Mouse (Mus musculus) myocyte (in vitro differentiated cells): ENCODE results near the gene Prkd3. TPM values are rescaled to one million over a fixed set of nuclear protein-coding genes. Genes with fewer than 3 reads are reported as not detected.

Experiments used
- H3K27me3 ChIP-seq: one replicate; pipeline ENCODE4 v1.6.1; 2011; ENCODE audit not compliant: control insufficient read depth, insufficient read depth, insufficient read length
- H3K36me3 ChIP-seq: one replicate; pipeline ENCODE4 v1.6.1; 2011; ENCODE audit not compliant: control insufficient read depth, insufficient read depth
- H3K4me2 ChIP-seq: one replicate; pipeline ENCODE4 v1.6.1; 2011; ENCODE audit warnings: low read depth, control low read depth
- H3K4me3 ChIP-seq: one replicate; pipeline ENCODE4 v1.5.1; 2011; ENCODE audit warnings: mild to moderate bottlenecking, control low read depth, moderate library complexity
- H3K79me2 ChIP-seq: one replicate; pipeline ENCODE4 v1.6.1; 2011; ENCODE audit not compliant: control insufficient read depth, insufficient read depth
- H3ac ChIP-seq: one replicate; pipeline ENCODE4 v1.6.1; 2011; ENCODE audit not compliant: control insufficient read depth, insufficient read length
- CEBPB ChIP-seq: IDR thresholded peaks from 2 replicates; pipeline ENCODE4 v1.6.1; 2011; ENCODE audit warnings: mild to moderate bottlenecking, moderate library complexity; ENCODE audit not compliant: poor library complexity, insufficient read depth, severe bottlenecking
- E2F4 ChIP-seq: IDR thresholded peaks from one replicate; pipeline ENCODE4 v1.6.1; 2011; ENCODE audit warnings: mild to moderate bottlenecking, control low read depth, moderate library complexity; ENCODE audit not compliant: insufficient read depth
- MAX ChIP-seq: IDR thresholded peaks from one replicate; pipeline ENCODE4 v1.6.1; 2011; ENCODE audit warnings: low read depth, mild to moderate bottlenecking, control low read depth
- MYOD1 ChIP-seq, 3 experiments: IDR thresholded peaks; one replicate each; pipeline ENCODE4 v1.6.1; 2011; ENCODE audit warnings: control low read depth in 2 of 3, low read depth in 2 of 3, mild to moderate bottlenecking in 2 of 3, moderate library complexity in 1 of 3; ENCODE audit not compliant: insufficient read length in 2 of 3, control insufficient read depth in 1 of 3
- MYOG ChIP-seq, 3 experiments: IDR thresholded peaks; one replicate each; pipeline ENCODE4 v1.6.1; 2011; ENCODE audit warnings: control low read depth in 2 of 3, low read depth in 2 of 3, mild to moderate bottlenecking in 2 of 3; ENCODE audit not compliant: insufficient read length in 2 of 3, control insufficient read depth in 1 of 3, insufficient read depth in 1 of 3
- POLR2A ChIP-seq: IDR thresholded peaks from one replicate; pipeline ENCODE4 v1.6.1; 2011; ENCODE audit warnings: low read depth, mild to moderate bottlenecking, control low read depth, moderate library complexity; ENCODE audit not compliant: insufficient read length
- POLR2AphosphoS2 ChIP-seq: IDR thresholded peaks from one replicate; pipeline ENCODE4 v1.6.1; 2011; ENCODE audit warnings: low read depth, control low read depth; ENCODE audit not compliant: insufficient read length
- REST ChIP-seq: IDR thresholded peaks from one replicate; pipeline ENCODE4 v1.6.1; 2011; ENCODE audit warnings: mild to moderate bottlenecking, control low read depth, moderate library complexity; ENCODE audit not compliant: insufficient read depth, insufficient read length
- SRF ChIP-seq: IDR thresholded peaks from one replicate; pipeline ENCODE4 v1.6.1; 2011; ENCODE audit warnings: low read depth; ENCODE audit not compliant: control insufficient read depth, insufficient read length
- TCF12 ChIP-seq: IDR thresholded peaks from one replicate; pipeline ENCODE4 v1.6.1; 2011; ENCODE audit warnings: mild to moderate bottlenecking, control low read depth; ENCODE audit not compliant: poor library complexity, insufficient read depth, severe bottlenecking
- TCF3 ChIP-seq: IDR thresholded peaks from one replicate; pipeline ENCODE4 v1.6.1; 2011; ENCODE audit warnings: low read depth, control low read depth; ENCODE audit not compliant: insufficient read length
- USF1 ChIP-seq: IDR thresholded peaks from one replicate; pipeline ENCODE4 v1.6.1; 2011; ENCODE audit warnings: low read depth, mild to moderate bottlenecking, control low read depth, moderate library complexity
- polyA plus RNA-seq: library from polyadenylated mRNA; unstranded; fragments of >200 nt; fragmentation: generic; extraction: Trizol; gene quantifications from one replicate; pipeline ENCODE4 v1.2.1, GENCODE M21; 2012; ENCODE audit warnings: missing spikeins

The Prkd3 gene
- polyA plus RNA-seq = 11.4 TPM

DNA sequence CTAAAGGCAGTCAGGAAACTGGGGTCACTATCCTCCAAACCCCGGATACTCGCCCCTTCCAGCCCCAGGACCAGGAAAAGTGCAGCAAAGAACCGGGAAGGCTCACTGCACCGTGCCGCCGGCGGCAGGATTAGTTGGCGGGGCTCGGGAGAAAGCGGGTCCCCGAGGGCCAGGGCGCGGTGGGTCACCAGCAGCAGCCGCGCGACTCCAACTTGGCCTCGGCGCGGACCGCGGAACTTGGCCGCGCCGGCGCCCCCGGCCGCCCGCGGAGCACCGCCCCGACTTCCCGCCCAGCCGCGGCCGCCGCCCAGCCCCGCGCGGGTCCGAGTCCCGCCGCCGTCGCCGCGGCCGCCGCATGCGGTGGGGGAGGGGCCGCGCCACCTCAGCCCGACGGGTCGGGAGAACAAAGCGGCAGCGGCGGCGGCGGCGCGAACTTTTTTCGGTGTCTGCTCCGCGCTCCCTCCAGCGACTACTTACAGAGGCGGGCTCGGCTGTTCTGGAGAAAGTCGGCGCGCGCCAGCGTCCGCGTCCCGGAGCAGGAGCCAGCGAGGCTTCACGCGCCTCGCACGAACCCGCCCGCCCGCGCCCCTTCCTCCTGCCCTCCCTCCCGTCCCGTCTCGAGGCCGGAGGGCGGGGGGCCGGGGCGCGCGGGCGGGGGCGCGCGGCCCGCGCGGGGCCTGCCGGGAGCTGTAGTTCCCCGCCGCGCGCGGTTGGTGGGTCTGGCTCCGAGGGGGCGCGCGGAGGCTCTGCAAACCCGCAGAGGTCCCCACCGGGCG, at the start of gene Prkd3:
Gene Prkd3, minus strand, starts transcription at position 609 of the 776 bp plus-strand sequence.
- peak within 1 kb of the TSS; percentile 93 for H3K4me2 ChIP-seq
- peak within 1 kb of the TSS; percentile 72 for H3ac ChIP-seq
- H3K27me3 ChIP-seq = no peaks in the 10 kb centered on the region
- H3K4me3 ChIP-seq = peak within 1 kb of the TSS; percentile 67
- no peaks in the 10 kb centered on the region for H3K36me3 ChIP-seq
- TF ChIP-seq CEBPB = no peak
- TF ChIP-seq MYOD1 (IDR thresholded peaks at IDR 0.05; ENCODE audit: control insufficient read depth in 1 of 3, insufficient read length in 2 of 3, low read depth in 2 of 3) = no peak
- TF ChIP-seq MYOG (IDR thresholded peaks at IDR 0.05; ENCODE audit: control insufficient read depth in 1 of 3, insufficient read depth in 1 of 3, insufficient read length in 2 of 3, low read depth in 2 of 3) = peak in 1 of 3 experiments; percentile 1
- TF ChIP-seq SRF = no peak
- peak; percentile 21 for TF ChIP-seq POLR2AphosphoS2
- peak; percentile 48 for TF ChIP-seq POLR2A
- TF ChIP-seq REST = no peak
- H3K79me2 ChIP-seq = peaks cover 46% of the 10 kb centered on the region

- Histone ChIP-seq H3K4me3 (no peak overlapping the region), H3K36me3 (no peaks in the 10 kb centered on the region), H3K27me3 (no peaks in the 10 kb centered on the region), H3K4me2 (no peak overlapping the region), H3K79me2 (no peaks in the 10 kb centered on the region), H3ac (no peak overlapping the region)
- no peak for TF ChIP-seq POLR2AphosphoS2
- no peak for TF ChIP-seq MYOD1 (IDR thresholded peaks at IDR 0.05; ENCODE audit: control insufficient read depth in 1 of 3, insufficient read length in 2 of 3, low read depth in 2 of 3)
- no peak for TF ChIP-seq CEBPB
- TF ChIP-seq TCF3 = no peak
- TF ChIP-seq SRF = no peak
- TF ChIP-seq E2F4 = no peak
- no peak for TF ChIP-seq MAX
- TF ChIP-seq MYOG (IDR thresholded peaks at IDR 0.05; ENCODE audit: control insufficient read depth in 1 of 3, insufficient read depth in 1 of 3, insufficient read length in 2 of 3, low read depth in 2 of 3) = no peak
- TF ChIP-seq TCF12 = no peak
These were observed 49.3 kb upstream of the Prkd3 start for GRCm38 (mm10) chr17:79069766-79070480.

GRCm38 (mm10) chr17:79069019-79069418, 48.4 kb upstream of the Prkd3 start:
- no peak overlapping the region for H3ac ChIP-seq
- H3K4me3 ChIP-seq = no peak overlapping the region
- no peaks in the 10 kb centered on the region for H3K27me3 ChIP-seq
- no peaks in the 10 kb centered on the region for H3K36me3 ChIP-seq
- no peaks in the 10 kb centered on the region for H3K79me2 ChIP-seq
- no peak overlapping the region for H3K4me2 ChIP-seq
- TF ChIP-seq TCF12 (no peak), TCF3 (no peak), E2F4 (no peak), SRF (no peak), POLR2AphosphoS2 (no peak), CEBPB (no peak)

- Histone ChIP-seq H3K4me2 (no peak overlapping the region), H3K36me3 (no peaks in the 10 kb centered on the region), H3K4me3 (no peak overlapping the region), H3K79me2 (no peaks in the 10 kb centered on the region), H3ac (no peak overlapping the region), H3K27me3 (no peaks in the 10 kb centered on the region)
- TF ChIP-seq E2F4 (no peak), USF1 (no peak), POLR2A (no peak), TCF12 (no peak), TCF3 (no peak), MYOG (IDR thresholded peaks at IDR 0.05; ENCODE audit: control insufficient read depth in 1 of 3, insufficient read depth in 1 of 3, insufficient read length in 2 of 3, low read depth in 2 of 3) (no peak), SRF (no peak), POLR2AphosphoS2 (no peak), MYOD1 (IDR thresholded peaks at IDR 0.05; ENCODE audit: control insufficient read depth in 1 of 3, insufficient read length in 2 of 3, low read depth in 2 of 3) (no peak), REST (no peak), MAX (no peak), CEBPB (no peak)
These were observed 48.0 kb upstream of the Prkd3 start for GRCm38 (mm10) chr17:79068581-79068980.
